Mouse (Mus musculus) limb, embryonic 14.5 days (tissue): ENCODE results near the gene Arhgef2. TPM values are rescaled to one million over a fixed set of nuclear protein-coding genes. Genes with fewer than 3 reads are reported as not detected.
"Not testable (repeated sequence)": the region's sequence is repeated elsewhere in the genome, so short reads cannot be mapped to it uniquely, and the experiment has no call there.

ENCODE experiments used
- ATAC-seq: fragments of 200-750 bp; cut with Nextera tagmentation; 2 replicates; pipeline ENCODE4 v1.8.0; 2017; ENCODE audit warnings: low read depth, moderate number of reproducible peaks, moderate TSS enrichment; ENCODE audit not compliant: low FRiP score
- DNase-seq: peaks from one replicate; pipeline ENCODE4 v3.0.0-alpha.2; 2015; ENCODE audit warnings: low spot score
- H3K27ac ChIP-seq: fragments of 300-500 bp; sonication (generic); replicated peaks from 2 replicates; pipeline ENCODE4 v1.5.1; 2014; ENCODE audit warnings: low read depth, mild to moderate bottlenecking, low read length, moderate library complexity, mixed read lengths
- H3K27me3 ChIP-seq: fragments of 300-500 bp; sonication (generic); 2 replicates; pipeline ENCODE4 v1.6.1; 2014; ENCODE audit warnings: low read length, mixed read lengths; ENCODE audit not compliant: control insufficient read depth, insufficient read depth
- H3K36me3 ChIP-seq: fragments of 300-500 bp; sonication (generic); 2 replicates; pipeline ENCODE4 v1.6.1; 2014; ENCODE audit warnings: mild to moderate bottlenecking, low read length, moderate library complexity, mixed read lengths; ENCODE audit not compliant: control insufficient read depth, insufficient read depth
- H3K4me1 ChIP-seq: fragments of 300-500 bp; sonication (generic); 2 replicates; pipeline ENCODE4 v1.6.1; 2014; ENCODE audit warnings: antibody characterized with exemption, low read length, mixed read lengths; ENCODE audit not compliant: control insufficient read depth, insufficient read depth
- H3K4me2 ChIP-seq: fragments of 300-500 bp; sonication (generic); replicated peaks from 2 replicates; pipeline ENCODE4 v1.6.1; 2014; ENCODE audit warnings: low read depth, mild to moderate bottlenecking, low read length, moderate library complexity; ENCODE audit not compliant: severe bottlenecking
- H3K4me3 ChIP-seq: fragments of 300-500 bp; sonication (generic); replicated peaks from 2 replicates; pipeline ENCODE4 v1.5.1; 2014; ENCODE audit warnings: low read length
- H3K9ac ChIP-seq: fragments of 300-500 bp; sonication (generic); 2 replicates; pipeline ENCODE4 v1.6.1; 2014; ENCODE audit warnings: mild to moderate bottlenecking, low read depth, low read length, moderate library complexity; ENCODE audit not compliant: severe bottlenecking
- H3K9me3 ChIP-seq: fragments of 300-500 bp; sonication (generic); 2 replicates; pipeline ENCODE4 v1.6.1; 2016; ENCODE audit warnings: low read length; ENCODE audit not compliant: control insufficient read depth
- POLR2A ChIP-seq: fragments of 200-500 bp; IDR thresholded peaks from 2 replicates; pipeline ENCODE4 v1.8.0; 2012; ENCODE audit warnings: inconsistent platforms, mild to moderate bottlenecking, moderate library complexity, borderline replicate concordance; ENCODE audit not compliant: insufficient read depth, insufficient read length; ENCODE audit errors: extremely low read depth
- whole genome bisulfite sequencing: fragments of 180-500 bp; shearing (Covaris S2); extraction: QIAGEN DNeasy Blood & Tissue Kit; methylation state at CpG from one replicate; pipeline ENCODE4 v1.1.7; 2014; 5-methylcytosine and 5-hydroxymethylcytosine counted together
- polyA plus RNA-seq, 2 experiments: library from polyadenylated mRNA; depleted of rRNA in 1 of 2; stranded (reverse) in 1 of 2; unstranded in 1 of 2; fragments of >200 nt; fragmentation: Nextera tagmentation in 1 of 2; extraction: Ambion mirVana in 1 of 2; gene quantifications; 2 replicates each; pipeline versions ENCODE4 v1.2.1 to v1.2.3; 2012 to 2014

The Arhgef2 gene
- polyA plus RNA-seq, 2 experiments: 81.9 to 84.7 TPM

DNA sequence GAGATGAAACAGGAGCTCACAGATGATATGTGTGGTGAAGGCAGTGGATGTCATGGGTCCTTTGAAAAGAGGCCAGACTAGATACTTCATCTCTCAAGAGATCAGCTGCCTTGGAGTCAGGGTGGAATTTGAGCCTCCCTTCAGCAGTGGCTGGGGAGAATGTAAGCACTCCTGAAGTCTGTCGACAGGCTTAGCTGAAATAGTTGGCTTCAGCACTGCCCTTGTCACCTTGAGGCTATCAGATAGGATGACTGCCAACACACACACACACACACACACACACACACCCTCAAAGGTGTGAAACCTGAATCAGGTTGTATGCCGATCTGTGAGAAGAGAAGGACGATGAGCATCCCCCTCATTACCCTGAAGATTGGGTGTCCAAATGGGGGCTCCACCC, 14.7 kb upstream of the Arhgef2 start:
- H3K4me2 ChIP-seq: no peak overlapping the region
- no peak overlapping the region for H3K9ac ChIP-seq
- WGBS: 50% methylated on average over 3 of the region's 3 CpGs
- H3K27ac ChIP-seq: no peak overlapping the region
- H3K4me1 ChIP-seq: peaks cover 5% of the 10 kb centered on the region; the same call in 1 of the 2 replicates
- H3K9me3 ChIP-seq: no peaks in the 10 kb centered on the region
- DNase-seq: no peak
- no peak for ATAC-seq
- no peaks in the 10 kb centered on the region for H3K27me3 ChIP-seq
- TF ChIP-seq POLR2A: no peak
- no peak overlapping the region for H3K4me3 ChIP-seq
- H3K36me3 ChIP-seq: peaks cover 29% of the 10 kb centered on the region

DNA sequence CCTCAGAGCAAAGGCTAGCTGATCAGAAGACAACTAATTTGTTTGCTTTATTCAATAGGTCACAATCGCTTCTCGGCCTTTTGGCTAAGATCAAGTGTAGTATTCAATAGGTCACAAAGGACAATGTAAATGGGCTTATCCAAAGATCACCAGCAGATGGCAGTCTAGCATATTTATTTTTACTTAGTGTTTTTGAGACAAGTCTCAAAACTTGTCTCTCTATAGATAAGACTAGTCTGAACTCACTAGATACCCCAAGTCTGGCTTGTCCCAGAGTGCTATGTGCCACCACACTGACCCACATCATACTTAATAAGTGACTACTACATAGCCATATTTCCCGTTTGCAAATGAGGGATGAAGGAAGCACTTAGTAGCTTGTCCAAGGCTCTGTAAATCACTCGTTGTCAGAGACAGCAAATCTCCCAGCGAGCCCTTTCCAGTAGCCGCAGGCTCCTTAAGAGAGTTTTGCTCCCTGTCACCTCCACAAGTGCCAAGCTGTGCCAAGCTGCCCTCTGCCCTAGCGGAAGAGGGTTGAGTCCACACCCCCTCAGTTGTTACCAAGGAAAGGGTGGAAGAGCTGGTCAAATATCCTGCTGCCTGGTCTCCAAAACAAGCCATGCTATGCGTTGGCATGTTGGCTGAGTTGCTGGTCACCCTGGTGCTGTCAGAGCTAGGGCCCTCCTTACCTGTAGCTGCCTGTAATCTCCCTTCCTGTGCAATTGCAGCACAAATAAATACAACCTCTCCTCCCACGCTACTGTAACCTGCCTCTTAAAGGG, 13.6 kb upstream of the Arhgef2 start:
- Histone ChIP-seq H3K36me3 (peaks cover 18% of the 10 kb centered on the region), H3K4me2 (no peak overlapping the region), H3K27me3 (no peaks in the 10 kb centered on the region), H3K9ac (no peak overlapping the region), H3K4me1 (peaks cover 5% of the 10 kb centered on the region; the same call in 1 of the 2 replicates), H3K4me3 (no peak overlapping the region), H3K9me3 (no peaks in the 10 kb centered on the region), H3K27ac (no peak overlapping the region)
- no peak for ATAC-seq
- WGBS: 37% methylated on average over 9 of the region's 9 CpGs
- peak; percentile 90 for DNase-seq
- no peak for TF ChIP-seq POLR2A

DNA sequence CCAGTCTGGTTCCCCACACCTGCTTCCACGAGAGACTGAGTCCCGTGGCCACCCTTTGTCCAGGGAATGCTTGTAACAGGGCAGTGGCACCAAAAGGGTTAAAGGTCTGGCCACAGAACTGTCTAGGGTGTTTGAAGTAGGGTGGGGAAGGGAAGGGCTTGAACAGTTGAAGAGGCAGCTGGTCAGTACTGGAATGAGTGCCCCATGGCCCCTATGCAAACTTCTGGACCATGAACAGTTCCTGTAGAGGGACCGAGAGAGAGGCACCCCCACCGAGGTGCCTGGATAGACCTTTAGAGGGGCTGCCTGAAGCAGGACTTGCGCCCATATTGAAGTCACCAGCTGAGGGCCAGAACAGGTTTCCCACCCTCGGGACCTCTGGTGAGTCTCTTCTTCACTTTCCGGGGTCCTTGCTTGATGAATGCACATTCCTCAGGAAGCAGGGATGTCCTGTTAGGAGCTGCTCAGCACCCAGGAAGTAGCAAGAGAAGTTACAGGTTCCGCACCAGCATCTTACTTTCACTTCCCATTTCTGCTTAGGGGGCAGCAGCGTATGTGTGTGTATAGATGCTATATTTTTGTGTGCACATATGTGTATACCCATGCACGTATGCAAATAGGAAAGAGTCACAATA, 12.7 kb upstream of the Arhgef2 start:
- Histone ChIP-seq H3K4me1 (peaks cover 5% of the 10 kb centered on the region; the same call in 1 of the 2 replicates), H3K27me3 (no peaks in the 10 kb centered on the region), H3K9ac (no peak overlapping the region), H3K9me3 (no peaks in the 10 kb centered on the region), H3K4me2 (no peak overlapping the region), H3K4me3 (no peak overlapping the region), H3K27ac (no peak overlapping the region), H3K36me3 (peaks cover 9% of the 10 kb centered on the region)
- ATAC-seq (no peak), DNase-seq (no peak)
- TF ChIP-seq POLR2A: no peak
- 75% methylated on average over 10 of the region's 10 CpGs for WGBS

DNA sequence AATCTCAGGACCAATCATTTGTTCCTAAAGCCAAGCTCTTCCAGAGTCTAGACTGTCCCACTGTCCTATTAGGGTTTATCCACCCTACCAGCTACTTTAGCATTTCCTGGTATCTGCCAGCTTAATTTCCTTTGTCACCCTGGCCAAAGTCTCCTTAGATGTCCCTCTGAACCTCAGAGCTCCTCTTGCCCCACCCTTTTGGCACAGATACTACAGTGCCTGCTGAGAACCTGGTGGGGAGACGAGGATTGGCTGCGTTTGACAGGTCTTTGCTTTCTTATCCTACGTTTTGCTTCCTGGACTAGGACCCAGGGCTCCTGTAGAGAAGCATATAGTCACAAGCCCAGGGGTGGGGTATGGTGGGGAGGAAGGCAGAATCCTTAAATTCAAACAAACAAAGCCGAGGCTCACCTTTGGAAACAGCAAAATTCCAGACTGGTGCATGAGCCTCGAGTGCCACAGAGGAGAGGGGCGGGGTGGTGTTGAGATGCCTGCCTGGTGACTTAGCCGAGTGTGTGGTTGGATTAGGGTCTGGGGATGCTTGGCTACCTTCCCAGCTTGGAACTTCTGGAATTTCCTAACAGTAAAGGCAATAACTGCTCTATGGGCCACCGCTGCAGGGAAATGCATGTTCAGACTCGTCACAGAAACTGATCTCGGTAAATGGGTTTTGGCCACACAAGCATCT, 11.7 kb upstream of the Arhgef2 start:
- H3K9me3 ChIP-seq: no peaks in the 10 kb centered on the region
- no peak overlapping the region for H3K9ac ChIP-seq
- H3K4me2 ChIP-seq: peak overlapping the region; percentile 22; the same call in 1 of the 2 replicates
- DNase-seq: peak; percentile 73
- ATAC-seq: peak; percentile 38; the same call in 1 of the 2 replicates
- 36% methylated on average over 10 of the region's 10 CpGs for WGBS
- no peaks in the 10 kb centered on the region for H3K27me3 ChIP-seq
- no peak for TF ChIP-seq POLR2A
- no peak overlapping the region for H3K4me3 ChIP-seq
- H3K4me1 ChIP-seq: peaks cover 5% of the 10 kb centered on the region; the same call in 1 of the 2 replicates
- no peak overlapping the region for H3K27ac ChIP-seq
- no peaks in the 10 kb centered on the region; the same call in 1 of the 2 replicates for H3K36me3 ChIP-seq

DNA sequence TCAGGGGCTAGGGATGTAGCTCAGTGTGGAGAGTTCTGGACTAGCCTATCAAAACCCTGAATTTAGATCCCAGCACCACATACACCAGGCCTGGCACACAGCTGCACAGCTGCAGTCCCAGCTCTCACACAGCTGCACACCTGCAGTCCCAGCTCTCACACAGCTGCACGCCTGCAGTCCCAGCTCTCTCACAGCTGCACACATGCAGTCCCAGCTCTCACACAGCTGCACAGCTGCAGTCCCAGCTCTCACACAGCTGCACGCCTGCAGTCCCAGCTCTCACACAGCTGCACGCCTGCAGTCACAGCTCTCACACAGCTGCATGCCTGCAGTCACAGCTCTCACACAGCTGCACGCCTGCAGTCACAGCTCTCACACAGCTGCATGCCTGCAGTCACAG, 9.2 kb upstream of the Arhgef2 start:
- H3K4me2 ChIP-seq, H3K27ac ChIP-seq, H3K9me3 ChIP-seq, H3K27me3 ChIP-seq, H3K9ac ChIP-seq, DNase-seq, H3K36me3 ChIP-seq, ATAC-seq, H3K4me1 ChIP-seq, H3K4me3 ChIP-seq: not testable (repeated sequence)
- WGBS: 68% methylated on average over 4 of the region's 4 CpGs
